Mouse (Mus musculus): Measurements from ENCODE around the gene Bbs9. TPM values are rescaled to one million over a fixed set of nuclear protein-coding genes. Genes with fewer than 3 reads are reported as not detected.

Gene Bbs9
- polyA plus RNA-seq, 1 experiment from 2014 or later = 14.7 TPM

DNA sequence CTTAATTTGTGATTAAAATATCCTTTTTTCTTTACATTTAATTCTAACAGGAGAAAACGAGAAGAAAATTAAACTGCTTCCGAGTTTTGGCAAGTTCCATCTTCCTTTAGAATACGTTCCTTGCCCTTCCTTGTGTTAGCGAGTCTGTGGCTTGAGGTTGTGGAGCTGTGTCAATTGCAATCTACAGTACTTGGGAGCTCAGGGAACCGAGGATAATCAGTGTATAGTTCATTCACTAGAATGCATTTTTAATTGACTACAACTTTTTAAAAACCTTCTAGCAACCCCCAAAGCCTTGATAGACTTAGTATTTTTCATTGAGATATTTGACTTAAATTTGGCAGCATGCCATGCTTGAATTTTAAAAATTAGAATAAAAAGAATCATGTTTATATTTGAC lies 68.0 kb downstream of the Bbs9 start:
- ATAC-seq (ENCODE audit: borderline replicate concordance, extremely low read depth, low FRiP score, low TSS enrichment) = no peak
- Histone ChIP-seq H3K4me2 (no peak overlapping the region), H3K36me3 (no peaks in the 10 kb centered on the region), H3K27ac (no peak overlapping the region), H3K9ac (no peak overlapping the region), H3K4me3 (no peak overlapping the region), H3K9me3 (no peaks in the 10 kb centered on the region), H3K27me3 (no peaks in the 10 kb centered on the region), H3K4me1 (no peaks in the 10 kb centered on the region; the same call in 1 of the 2 replicates)
- 68% methylated on average over 5 of the region's 5 CpGs for WGBS

DNA sequence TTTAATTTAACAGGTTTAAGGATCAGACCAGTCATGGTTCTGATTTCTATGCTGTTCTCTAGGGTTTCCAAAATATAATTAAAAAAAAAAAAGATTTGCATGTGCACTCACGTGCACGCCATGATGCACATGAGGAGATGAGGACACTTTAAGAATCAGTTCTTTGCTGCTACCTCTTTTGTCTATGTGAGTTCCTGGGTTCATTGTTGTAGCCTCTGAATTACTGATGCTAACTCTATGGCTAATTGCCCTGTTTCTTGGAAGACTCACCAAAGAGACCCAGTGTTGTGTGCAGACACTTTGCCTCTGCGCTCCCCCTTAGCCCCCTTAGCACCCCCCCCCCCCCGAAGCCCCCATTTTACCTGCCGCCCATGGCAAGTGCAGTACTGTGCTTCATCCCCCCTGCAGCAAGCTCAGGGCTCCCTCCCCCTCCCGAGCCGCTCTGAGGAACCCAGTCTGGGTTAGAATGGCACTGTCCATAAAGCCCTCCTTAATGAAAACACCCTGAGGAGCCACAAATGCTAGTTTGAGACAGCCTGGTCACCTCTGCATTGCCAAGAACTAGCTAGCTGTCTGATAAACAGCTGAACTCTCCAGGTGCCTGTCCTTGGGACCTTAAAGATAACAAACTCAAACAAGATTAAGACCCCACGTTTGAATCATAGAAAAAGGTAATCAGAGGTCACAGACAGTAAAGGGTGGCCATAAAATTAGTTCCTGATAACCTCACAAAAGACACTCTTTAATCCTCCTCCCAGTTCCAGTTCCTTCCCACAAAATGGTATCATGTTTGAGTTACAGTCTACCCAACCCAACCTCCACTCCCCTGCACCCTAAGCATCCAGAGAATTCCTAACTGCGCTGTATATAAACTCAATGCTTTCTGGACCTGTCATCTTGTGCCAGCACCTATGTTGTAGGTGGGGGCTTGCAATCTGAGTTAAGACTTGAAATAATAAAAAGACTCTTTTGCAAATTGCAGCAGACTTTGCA lies 69.1 kb downstream of the Bbs9 start:
- ATAC-seq (ENCODE audit: borderline replicate concordance, extremely low read depth, low FRiP score, low TSS enrichment) = no peak
- Histone ChIP-seq H3K9ac (no peak overlapping the region), H3K4me2 (no peak overlapping the region), H3K4me1 (no peaks in the 10 kb centered on the region; the same call in 1 of the 2 replicates), H3K9me3 (no peaks in the 10 kb centered on the region), H3K4me3 (no peak overlapping the region), H3K36me3 (no peaks in the 10 kb centered on the region), H3K27ac (no peak overlapping the region), H3K27me3 (no peaks in the 10 kb centered on the region)
- WGBS = 67% methylated on average over 9 of the region's 9 CpGs

DNA sequence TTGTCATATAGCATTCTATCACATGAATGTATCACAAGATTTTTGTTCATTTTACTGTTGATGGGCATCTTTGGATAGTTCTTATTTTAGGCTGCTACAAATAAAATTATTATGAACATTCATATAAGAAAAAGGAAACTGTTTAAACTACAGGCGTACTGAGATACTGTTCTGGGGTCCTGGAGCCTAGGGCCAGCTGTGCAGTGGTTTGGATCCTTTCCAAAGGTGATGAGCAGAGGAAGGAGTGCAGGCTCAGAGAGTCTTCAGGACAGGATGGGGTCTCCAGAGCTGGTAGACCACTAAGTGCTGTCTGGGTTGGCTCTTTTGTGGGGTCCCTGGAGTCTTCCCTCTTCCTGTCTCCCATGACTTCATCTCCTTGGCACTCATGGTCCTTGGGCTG lies 75.8 kb downstream of the Bbs9 start:
- no peak for ATAC-seq (ENCODE audit: borderline replicate concordance, extremely low read depth, low FRiP score, low TSS enrichment)
- Histone ChIP-seq H3K27me3 (no peaks in the 10 kb centered on the region), H3K4me3 (no peak overlapping the region), H3K27ac (no peak overlapping the region), H3K9ac (no peak overlapping the region), H3K4me1 (no peaks in the 10 kb centered on the region), H3K4me2 (no peak overlapping the region), H3K9me3 (no peaks in the 10 kb centered on the region), H3K36me3 (no peaks in the 10 kb centered on the region)
- 60% methylated on average over 1 of the region's 1 CpGs for WGBS

DNA sequence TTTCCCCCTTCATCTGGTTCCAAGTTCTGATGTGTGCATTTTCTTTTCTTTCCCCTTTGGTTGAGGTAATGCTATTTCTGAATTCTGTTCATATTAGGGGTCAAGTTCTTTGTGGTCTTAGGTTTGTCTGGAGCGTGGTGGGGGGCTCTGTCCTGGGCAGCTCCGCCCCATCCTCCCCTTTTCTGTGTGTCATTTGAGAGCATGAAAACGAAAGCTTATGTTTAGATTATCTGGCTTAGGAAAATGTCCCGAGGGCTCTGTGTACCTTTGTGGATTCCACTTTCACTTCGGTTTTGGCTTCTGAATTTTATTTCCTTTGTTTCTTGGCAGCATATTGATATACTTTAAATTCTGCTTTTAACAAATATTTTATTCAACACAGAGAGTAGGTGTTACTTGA lies 80.6 kb downstream of the Bbs9 start:
- no peak overlapping the region for H3K4me2 ChIP-seq
- no peaks in the 10 kb centered on the region for H3K27me3 ChIP-seq
- H3K27ac ChIP-seq = no peak overlapping the region
- 36% methylated on average over 5 of the region's 5 CpGs for WGBS
- ATAC-seq (ENCODE audit: borderline replicate concordance, extremely low read depth, low FRiP score, low TSS enrichment) = no peak
- no peaks in the 10 kb centered on the region for H3K4me1 ChIP-seq
- H3K4me3 ChIP-seq = no peak overlapping the region
- H3K9ac ChIP-seq = no peak overlapping the region
- no peaks in the 10 kb centered on the region for H3K36me3 ChIP-seq
- no peaks in the 10 kb centered on the region for H3K9me3 ChIP-seq

DNA sequence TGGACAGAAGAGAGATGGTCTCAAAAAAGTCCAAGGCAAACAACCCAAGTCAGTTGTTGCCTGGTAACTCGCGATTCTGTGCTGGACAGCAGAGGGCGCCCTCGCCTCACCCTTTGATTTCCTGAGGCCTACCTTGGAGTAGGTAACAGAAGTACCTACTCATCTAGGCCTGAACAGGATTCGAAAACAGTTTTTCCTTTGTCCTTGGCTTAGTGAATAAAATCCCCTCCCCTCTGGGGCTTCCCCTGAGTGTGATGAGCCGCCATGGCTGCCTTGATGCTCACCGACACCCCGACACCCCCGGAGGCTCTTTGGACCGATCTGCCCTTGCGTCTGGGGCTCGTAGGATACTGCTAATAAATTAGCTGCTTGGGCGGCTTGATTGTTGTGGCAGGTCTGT lies 82.0 kb downstream of the Bbs9 start:
- H3K4me1 ChIP-seq = no peaks in the 10 kb centered on the region
- WGBS = 45% methylated on average over 13 of the region's 13 CpGs
- H3K9me3 ChIP-seq = no peaks in the 10 kb centered on the region
- H3K4me2 ChIP-seq = no peak overlapping the region
- no peak for ATAC-seq (ENCODE audit: borderline replicate concordance, extremely low read depth, low FRiP score, low TSS enrichment)
- H3K27me3 ChIP-seq = no peaks in the 10 kb centered on the region
- no peak overlapping the region for H3K4me3 ChIP-seq
- H3K36me3 ChIP-seq = no peaks in the 10 kb centered on the region
- H3K9ac ChIP-seq = no peak overlapping the region
- no peak overlapping the region for H3K27ac ChIP-seq

DNA sequence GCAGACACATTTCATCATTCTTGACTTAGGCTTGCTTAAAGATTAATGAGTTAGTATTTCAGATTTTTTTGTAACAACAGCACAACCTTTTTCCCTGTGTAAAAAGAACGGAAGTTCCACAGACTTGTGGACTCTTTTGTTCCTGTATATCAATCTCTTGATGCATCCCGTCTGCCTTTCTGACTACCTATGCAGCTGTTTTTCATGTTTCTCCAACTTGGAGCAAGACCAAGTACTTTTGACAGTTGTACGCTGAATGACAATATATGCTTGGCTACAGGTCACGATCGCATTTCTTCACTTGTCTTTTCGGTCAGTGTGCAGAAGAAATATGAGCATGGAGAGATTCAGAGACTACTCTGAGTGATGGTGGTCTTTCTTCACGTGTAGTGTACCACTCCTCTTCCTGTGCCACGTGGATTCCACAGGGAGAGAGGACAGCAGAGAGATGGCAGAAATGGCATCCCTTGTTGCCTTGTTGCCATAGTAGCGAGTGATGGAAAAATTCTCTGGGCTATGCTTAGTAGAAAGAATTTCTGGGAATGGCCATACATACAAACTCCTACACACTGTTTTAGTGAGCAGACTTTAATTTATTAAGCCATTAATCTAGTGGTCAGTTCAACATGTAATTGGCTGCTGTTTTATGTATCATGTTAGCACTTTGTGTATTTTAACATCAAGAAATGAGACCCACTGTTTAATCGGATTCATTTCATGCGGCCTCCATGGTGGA lies 88.3 kb downstream of the Bbs9 start:
- Histone ChIP-seq H3K9me3 (no peaks in the 10 kb centered on the region), H3K4me3 (no peak overlapping the region), H3K36me3 (no peaks in the 10 kb centered on the region), H3K27me3 (no peaks in the 10 kb centered on the region), H3K27ac (no peak overlapping the region), H3K9ac (no peak overlapping the region), H3K4me2 (no peak overlapping the region), H3K4me1 (no peaks in the 10 kb centered on the region)
- ATAC-seq (ENCODE audit: borderline replicate concordance, extremely low read depth, low FRiP score, low TSS enrichment) = no peak
- WGBS = 80% methylated on average over 11 of the region's 11 CpGs

DNA sequence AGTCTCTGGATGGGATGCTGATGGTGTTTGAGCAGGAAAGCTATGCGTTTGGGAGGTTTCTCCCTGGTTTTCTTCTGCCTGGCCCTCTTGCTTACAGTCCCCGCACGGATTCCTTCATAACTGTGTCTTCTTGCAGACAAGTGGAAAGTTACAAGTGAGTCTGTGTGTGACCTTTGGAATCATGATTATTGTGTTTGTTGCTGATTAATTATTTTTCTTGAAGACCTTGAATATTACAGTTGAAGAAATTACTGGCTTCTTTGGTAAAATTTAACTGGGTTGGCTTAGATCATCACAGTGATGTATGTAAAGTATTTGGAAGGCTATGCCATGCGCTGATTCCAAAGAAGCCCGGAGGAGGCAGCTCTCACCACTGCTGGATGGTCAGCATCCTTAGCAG lies 92.2 kb downstream of the Bbs9 start:
- WGBS = 90% methylated on average over 5 of the region's 5 CpGs
- no peak for ATAC-seq (ENCODE audit: borderline replicate concordance, extremely low read depth, low FRiP score, low TSS enrichment)
- H3K4me1 ChIP-seq = no peaks in the 10 kb centered on the region

DNA sequence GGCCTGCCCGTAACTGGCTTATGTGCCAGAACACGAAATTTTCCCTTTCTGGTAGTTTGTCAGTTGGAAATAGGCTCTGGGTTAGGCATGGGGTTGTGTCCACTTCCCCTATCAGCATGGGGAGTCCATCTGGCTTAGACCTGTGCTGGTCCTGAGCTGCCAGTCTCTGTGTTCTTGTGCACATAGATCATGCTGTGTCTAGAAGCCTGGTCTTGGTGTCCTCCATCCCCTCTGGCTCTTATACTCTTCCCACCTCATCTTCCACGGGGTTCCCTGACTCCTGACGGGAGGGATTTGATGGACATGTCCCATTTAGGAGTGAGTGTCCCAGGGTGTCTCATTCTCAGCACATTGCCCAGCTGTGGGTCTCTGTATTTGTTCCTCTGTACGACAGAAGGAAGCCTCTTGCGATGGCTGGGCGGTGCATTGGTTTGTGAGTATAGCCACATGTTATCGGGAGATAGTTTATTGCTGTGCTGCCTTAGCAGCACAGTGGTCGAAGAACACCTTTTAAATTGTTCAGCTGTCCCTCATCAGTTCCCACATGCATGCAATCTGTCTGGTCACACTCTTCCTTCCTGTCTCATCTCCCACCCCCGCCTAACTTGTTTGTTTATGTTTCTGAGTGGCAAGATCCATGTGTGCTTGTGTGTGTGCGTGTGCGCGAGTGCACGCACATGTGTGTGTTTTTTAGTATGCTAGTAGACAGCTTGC lies 101.1 kb downstream of the Bbs9 start:
- Histone ChIP-seq H3K4me3 (no peak overlapping the region), H3K9me3 (no peaks in the 10 kb centered on the region), H3K4me2 (no peak overlapping the region), H3K27me3 (no peaks in the 10 kb centered on the region), H3K27ac (peak overlapping the region; percentile 24; the same call in 1 of the 2 replicates), H3K36me3 (no peaks in the 10 kb centered on the region), H3K9ac (no peak overlapping the region), H3K4me1 (peaks cover 8% of the 10 kb centered on the region)
- 39% methylated on average over 14 of the region's 14 CpGs for WGBS
- ATAC-seq (ENCODE audit: borderline replicate concordance, extremely low read depth, low FRiP score, low TSS enrichment) = peak; percentile 74

More for the DNA sequence above, 92.2 kb downstream of the Bbs9 start:
- Histone ChIP-seq H3K9ac (no peak overlapping the region), H3K4me3 (no peak overlapping the region), H3K27ac (no peak overlapping the region), H3K4me2 (no peak overlapping the region), H3K9me3 (no peaks in the 10 kb centered on the region), H3K27me3 (no peaks in the 10 kb centered on the region), H3K36me3 (no peaks in the 10 kb centered on the region)

DNA sequence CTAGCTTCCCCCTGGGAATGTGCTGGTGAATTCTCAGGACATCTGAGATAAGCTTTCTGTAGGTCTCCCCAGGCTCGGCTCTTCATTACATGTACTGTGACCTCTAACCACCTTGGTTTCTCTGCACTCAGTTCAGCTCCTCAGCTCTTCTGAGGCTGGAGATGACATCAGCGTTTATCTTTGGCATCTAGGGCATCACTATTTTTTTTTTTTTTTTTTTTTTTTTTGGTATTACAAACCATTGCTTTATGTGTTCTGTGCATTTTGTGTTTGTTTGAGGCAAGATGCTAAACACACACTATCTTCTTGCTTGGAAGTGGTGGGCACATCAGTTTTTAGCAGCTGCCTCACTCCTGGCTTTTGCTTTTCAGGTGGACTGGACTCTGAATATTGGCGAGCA lies 102.8 kb downstream of the Bbs9 start:
- 75% methylated on average over 3 of the region's 3 CpGs for WGBS

DNA sequence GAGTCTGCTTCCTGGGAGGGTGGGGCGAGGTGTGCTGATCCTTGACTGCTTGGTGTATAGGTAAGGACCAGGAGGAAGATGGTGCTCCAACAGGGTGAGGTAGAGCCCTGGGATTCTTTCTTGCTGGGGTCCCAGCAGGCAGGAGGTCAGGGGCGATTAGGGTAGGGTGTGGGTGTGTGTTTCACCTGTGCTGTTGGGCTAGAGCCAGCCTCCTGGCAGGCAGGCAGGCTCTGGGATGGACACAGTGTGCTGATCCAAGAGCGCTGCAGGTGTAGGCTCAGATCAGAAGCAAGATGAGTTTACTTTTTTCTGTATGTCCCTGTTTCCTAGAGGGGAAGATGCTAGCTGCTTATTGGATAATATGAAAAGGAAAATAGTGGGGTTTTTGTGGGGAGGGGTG lies 108.7 kb downstream of the Bbs9 start:
- no peaks in the 10 kb centered on the region for H3K36me3 ChIP-seq
- WGBS = 76% methylated on average over 3 of the region's 3 CpGs
- H3K27me3 ChIP-seq = no peaks in the 10 kb centered on the region
- H3K27ac ChIP-seq = no peak overlapping the region
- ATAC-seq (ENCODE audit: borderline replicate concordance, extremely low read depth, low FRiP score, low TSS enrichment) = peak; percentile 23; the same call in 1 of the 2 replicates
- H3K4me1 ChIP-seq = no peaks in the 10 kb centered on the region
- H3K4me3 ChIP-seq = no peak overlapping the region
- no peak overlapping the region for H3K4me2 ChIP-seq
- no peaks in the 10 kb centered on the region for H3K9me3 ChIP-seq
- no peak overlapping the region for H3K9ac ChIP-seq

More for the DNA sequence above, 102.8 kb downstream of the Bbs9 start:
- Histone ChIP-seq H3K27me3 (no peaks in the 10 kb centered on the region), H3K4me1 (peaks cover 8% of the 10 kb centered on the region), H3K4me3 (no peak overlapping the region), H3K27ac (no peak overlapping the region), H3K36me3 (no peaks in the 10 kb centered on the region), H3K9me3 (no peaks in the 10 kb centered on the region), H3K4me2 (no peak overlapping the region), H3K9ac (no peak overlapping the region)
- no peak for ATAC-seq (ENCODE audit: borderline replicate concordance, extremely low read depth, low FRiP score, low TSS enrichment)

DNA sequence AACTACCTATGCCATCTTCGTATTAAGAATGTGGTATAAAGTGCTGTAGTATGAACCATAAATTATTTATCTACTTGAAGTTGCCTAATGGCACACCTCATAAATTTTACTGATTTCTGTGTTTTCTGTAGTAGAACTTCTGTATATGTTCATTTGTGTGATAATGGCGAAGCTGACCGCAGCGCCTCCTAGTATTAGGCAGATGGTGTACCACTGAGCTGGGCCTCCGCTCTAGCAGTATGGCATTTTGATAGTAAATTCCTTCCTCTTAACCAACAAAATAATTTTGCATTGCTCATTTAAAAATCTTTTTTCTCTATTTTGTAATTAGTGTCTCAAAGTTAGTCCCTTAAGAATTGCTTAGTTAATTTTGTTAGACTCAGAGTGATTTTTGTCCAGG lies 117.5 kb downstream of the Bbs9 start:
- H3K9ac ChIP-seq = no peak overlapping the region
- no peak for ATAC-seq (ENCODE audit: borderline replicate concordance, extremely low read depth, low FRiP score, low TSS enrichment)
- no peaks in the 10 kb centered on the region for H3K4me1 ChIP-seq
- no peak overlapping the region for H3K27ac ChIP-seq
- no peaks in the 10 kb centered on the region for H3K36me3 ChIP-seq
- no peak overlapping the region for H3K4me2 ChIP-seq
- H3K27me3 ChIP-seq = no peaks in the 10 kb centered on the region
- H3K4me3 ChIP-seq = no peak overlapping the region
- WGBS = 92% methylated on average over 5 of the region's 5 CpGs
- H3K9me3 ChIP-seq = no peaks in the 10 kb centered on the region
